Mouse (Mus musculus) cerebral cortex, adult 2 months (tissue): ENCODE data around the gene Ghrl.

Source experiments
- WGBS: fragments of 180-500 bp; shearing (Covaris S2); methylation state at CpG from one replicate; pipeline ENCODE4 v1.1.7; 2018; 5-methylcytosine and 5-hydroxymethylcytosine counted together

The Ghrl gene

DNA sequence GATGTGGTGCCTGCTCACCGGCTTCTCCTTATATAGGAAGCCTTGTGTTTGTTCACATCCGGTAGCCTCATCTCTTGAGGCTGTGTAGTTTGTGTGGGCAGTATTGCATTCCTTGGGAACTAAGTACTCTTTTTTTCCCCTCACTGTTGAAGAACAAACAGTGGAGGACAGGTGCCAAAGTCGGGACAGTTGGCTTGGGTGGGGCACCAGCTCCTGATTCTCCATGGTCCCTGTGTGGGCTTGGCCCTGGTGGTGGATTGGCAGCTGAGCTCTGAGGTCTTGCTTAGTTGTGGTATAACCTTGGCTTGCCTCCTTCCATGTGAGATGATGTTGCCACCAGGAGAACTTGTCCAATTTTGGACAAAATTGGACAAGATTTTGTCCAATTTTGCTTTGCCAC is at the start of gene Ghrl:
TSS of gene Ghrl (minus strand) at position 3 of the 400 bp plus-strand sequence.
- WGBS: 76% methylated on average over 3 of the region's 3 CpGs

GRCm38 (mm10) chr6:113768804-113769203 is 49.1 kb upstream of the Ghrl start:
- WGBS: 35% methylated on average over 11 of the region's 11 CpGs

DNA sequence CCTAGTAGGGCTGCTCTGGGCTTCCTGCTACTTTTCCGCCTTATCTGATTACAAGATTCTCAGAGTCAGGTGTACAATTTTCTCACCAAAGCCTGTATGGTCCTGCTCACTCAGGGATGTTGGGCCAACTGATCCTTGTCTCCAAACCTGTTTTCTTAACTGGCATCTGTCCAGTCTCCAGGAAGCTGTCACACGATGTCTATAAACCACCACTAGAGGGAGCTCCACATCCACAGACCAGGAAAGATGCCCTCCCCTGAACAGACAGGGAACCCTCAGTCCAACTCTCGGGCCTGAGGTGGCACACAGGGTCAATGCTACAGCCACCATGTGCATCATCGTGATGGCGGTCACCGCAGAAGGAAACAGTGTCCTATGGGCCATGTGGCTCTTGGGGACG is 42.0 kb upstream of the Ghrl start:
- 26% methylated on average over 7 of the region's 7 CpGs for WGBS

GRCm38 (mm10) chr6:113749119-113749685 is 29.5 kb upstream of the Ghrl start:
- WGBS: 57% methylated on average over 17 of the region's 17 CpGs

DNA sequence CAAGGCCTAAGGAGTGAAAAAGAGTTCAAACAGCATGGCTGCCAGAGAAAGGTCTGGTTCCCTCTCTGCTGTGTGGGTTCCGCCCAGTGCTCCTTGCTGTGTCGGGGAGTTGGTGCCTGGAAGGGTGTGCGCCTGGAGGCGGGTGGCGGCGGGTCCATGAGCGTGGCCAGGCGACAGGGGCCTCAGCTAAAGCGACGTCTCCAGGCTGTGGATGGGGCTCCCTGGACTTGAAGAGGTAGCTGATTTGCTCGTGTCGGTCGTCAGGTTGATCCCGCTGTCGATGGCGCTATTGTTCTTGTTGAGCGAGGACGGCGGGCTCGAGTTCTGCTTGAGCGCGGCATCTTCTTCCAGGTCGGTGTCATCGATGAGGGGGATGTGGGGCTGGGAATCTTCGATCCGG is 28.7 kb upstream of the Ghrl start:
- 37% methylated on average over 26 of the region's 26 CpGs for WGBS

DNA sequence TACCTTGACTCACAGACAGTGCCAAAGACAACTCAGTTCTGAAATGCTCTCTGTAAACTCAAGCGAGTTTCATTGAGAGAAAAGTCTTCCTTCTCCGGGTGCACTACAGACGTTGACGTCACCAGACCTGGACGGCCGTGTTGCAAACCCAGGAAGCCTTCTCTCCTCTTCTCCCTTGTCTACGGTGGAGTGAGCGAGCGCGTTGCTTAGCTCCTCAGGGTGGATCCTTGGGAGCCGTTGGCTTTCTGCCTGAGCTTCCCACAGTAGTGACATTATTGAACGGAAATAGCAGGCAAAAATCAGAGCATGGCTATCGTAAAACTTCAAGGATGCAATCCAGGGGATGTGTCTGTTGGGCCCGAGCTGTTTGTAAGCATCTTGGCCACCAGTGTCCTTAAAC is 27.6 kb upstream of the Ghrl start:
- WGBS: 44% methylated on average over 14 of the region's 14 CpGs

DNA sequence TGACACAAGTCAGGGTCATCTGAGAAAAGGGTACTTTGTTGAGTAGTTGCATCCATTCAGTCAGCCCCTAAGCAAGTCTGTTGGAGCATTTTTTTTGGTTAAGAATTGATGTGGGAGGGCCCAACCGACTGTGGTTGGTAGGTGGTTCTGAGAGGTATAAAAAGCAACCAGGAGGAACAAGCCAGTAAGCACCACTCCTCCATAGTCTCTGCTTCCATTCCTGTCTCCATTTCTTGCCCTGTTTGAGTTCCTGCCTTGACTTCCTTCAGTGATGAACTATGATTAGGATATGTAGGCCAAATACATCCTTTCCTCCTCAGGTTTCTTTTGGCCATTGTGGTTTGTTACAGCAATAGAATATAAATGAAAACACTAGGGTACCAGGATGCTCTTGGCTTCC is 23.4 kb upstream of the Ghrl start:
- 22% methylated on average over 1 of the region's 1 CpGs for WGBS

GRCm38 (mm10) chr6:113742321-113742720 is 22.6 kb upstream of the Ghrl start:
- WGBS: 51% methylated on average over 1 of the region's 1 CpGs

DNA sequence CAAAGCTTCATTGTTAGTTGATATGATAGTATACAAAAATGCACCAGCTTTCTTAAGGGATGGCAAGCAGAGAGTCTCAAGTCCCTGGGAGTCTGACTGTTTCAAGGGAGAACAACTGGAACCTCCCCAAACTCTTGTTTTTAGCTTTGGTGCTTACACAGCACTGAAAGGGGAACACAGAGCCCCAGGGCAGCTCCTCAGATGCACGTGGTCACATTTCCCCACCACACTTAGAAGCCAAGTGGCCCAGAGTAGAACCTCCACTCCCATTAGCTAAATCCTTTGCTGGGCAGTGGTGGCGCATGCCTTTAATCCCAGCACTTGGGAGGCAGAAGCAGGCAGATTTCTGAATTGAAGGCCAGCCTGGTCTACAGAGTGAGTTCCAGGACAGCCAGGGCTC is 21.7 kb upstream of the Ghrl start:
- WGBS: 60% methylated on average over 2 of the region's 2 CpGs

DNA sequence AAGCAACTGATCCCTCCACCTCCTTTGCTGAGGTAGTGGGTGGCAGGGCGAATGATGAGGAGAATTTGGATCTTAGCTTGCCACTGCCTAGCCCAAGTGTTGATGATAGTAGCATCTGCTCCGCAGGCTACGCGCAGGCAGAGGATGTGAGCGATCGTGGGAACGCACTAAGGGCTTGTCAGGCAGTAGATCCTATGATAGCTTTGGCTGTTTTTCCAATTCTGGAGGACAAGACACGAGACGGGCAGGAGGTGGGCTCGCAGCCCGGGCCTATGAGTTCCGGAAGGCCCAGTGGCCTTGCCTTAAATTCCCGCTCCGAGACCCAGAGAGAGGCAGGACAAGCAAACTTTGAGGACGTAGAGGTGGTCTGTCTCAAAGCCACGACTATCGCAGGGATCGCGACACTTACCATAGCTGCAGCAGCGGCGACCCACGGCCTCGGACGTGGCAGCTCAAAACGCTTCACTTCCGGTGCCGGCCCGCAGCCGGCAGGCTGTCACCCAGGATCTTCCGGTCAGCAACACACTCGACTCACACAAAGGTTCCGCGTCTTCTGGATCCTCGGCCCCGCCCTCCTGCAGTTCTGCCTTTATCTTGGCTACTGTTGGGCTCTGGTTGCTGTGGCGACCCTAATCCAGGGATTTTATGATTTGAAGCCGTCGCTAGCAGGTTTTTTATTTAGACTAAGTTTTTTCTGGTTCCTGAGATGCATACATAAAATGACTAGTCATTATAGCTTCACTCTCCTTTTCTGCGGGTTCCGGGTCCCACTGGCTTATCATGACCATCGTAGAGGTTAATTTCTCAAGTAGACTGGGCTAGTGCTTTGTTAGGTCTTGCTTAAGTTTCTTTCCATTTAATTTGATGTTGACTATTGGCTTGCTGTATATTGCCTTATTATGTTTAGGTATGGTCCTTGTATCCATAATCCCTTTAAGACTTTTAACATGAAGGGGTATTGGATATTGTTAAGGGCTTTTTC is 20.8 kb upstream of the Ghrl start, which contains the start of gene Sec13:
TSS of gene Sec13 (minus strand) at position 508 of the 982 bp plus-strand sequence.
- 4% methylated on average over 41 of the region's 41 CpGs for WGBS

- WGBS: 91% methylated on average over 9 of the region's 9 CpGs
These were observed 17.8 kb upstream of the Ghrl start for GRCm38 (mm10) chr6:113737318-113738046.

GRCm38 (mm10) chr6:113731296-113731695 is 11.6 kb upstream of the Ghrl start:
- 86% methylated on average over 3 of the region's 3 CpGs for WGBS

DNA sequence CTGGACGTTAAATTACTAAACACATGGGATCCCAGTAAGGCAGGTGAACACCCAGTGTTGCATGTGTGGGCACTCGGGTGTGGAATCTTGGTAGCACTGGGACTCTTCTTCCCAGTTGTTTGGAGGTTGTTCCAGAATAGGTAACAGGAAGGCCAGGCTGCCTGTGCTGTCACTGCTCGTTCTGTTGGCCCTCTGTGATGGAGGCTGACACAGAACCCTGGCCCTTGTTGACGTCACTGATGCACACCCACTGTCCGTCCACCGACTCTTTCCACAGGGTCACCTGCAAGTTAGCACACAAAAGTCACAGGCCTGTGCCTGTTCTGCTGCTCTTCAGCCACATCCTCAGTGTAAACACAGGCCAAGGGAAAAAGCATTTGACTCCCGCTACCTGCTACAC is 8.5 kb upstream of the Ghrl start:
- WGBS: 77% methylated on average over 7 of the region's 7 CpGs

DNA sequence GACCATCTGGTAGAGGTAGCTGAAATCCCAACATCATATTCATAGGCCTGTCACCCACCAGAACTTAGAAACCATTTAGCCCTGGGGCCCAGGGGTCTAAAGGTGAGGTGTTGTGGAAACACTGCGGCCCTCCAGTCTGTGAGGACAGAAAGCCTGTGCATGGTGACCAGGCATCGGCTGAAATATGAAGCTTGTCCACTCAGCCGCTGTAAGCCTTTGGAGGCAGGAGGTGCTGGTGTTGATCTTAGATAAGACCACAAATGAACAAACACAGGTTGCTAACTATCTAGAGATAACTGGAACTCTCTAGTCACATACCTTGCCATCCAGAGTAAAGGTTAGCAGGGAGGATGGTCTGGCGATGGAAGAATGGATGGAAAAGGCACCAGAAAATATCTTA is 1.4 kb upstream of the Ghrl start:
- 94% methylated on average over 4 of the region's 4 CpGs for WGBS

DNA sequence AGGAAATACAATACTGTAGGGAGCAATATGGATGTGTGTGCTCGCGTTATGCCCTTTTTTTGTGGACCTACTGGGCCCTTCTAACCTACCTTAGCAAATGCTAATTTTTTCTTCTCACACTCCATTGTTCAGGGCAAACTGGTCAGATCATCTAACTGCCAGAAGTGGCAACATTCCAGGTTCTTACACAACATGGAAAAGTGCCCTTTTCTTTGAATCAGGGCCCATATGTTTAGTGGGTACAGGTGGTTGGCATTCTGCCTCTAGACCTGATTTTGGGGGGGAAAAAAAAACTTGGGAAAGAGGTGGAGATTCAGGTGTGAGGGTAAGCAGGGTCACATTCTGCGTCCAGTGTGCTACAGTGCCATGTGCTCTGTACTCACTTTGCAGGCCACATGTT is 2.1 kb downstream of the Ghrl start:
- WGBS: 70% methylated on average over 3 of the region's 3 CpGs

GRCm38 (mm10) chr6:113714797-113715196 is 4.9 kb downstream of the Ghrl start:
- 85% methylated on average over 1 of the region's 1 CpGs for WGBS

DNA sequence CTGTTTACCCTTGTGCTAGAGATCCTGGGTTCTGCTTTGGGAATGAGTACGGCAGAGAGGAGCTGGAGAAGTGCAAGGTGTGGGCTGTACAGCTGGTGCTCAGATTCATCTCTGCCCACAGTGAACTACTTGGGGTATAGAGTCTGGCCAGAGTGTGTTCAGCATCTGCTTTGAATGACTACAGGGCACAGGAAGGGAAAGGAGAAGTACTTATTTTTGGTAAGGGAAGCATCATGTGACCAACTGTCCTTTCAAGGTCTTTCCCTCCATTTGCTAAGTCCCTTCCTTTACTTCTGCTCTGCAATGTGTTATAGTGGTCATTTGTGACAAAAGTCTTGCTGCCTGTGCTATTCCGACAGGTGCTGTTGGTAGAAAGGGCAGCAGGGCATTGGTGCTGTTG is 5.4 kb downstream of the Ghrl start:
- 61% methylated on average over 2 of the region's 2 CpGs for WGBS

- 77% methylated on average over 5 of the region's 5 CpGs for WGBS
These were observed 6.3 kb downstream of the Ghrl start for GRCm38 (mm10) chr6:113713389-113713788.

DNA sequence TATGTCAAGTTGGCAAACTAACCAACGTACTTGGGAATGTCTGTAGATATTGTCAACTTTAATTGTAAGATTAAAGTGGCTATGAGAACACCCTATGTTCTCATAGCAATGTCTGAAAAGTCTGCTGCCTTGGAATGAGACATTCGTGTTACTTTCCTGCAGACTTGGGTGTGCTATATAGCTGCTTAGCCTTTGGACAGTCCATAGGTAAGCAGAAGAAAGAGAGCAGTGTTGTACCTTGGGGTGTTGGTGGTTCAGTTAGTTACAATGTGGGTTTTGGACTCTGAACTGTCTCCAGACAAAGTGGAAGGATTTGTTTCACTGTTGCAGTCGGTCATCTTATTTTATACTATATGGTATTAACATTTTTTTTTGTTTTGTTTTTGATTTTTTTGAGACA is 7.0 kb downstream of the Ghrl start:
- 89% methylated on average over 3 of the region's 3 CpGs for WGBS

- WGBS: 1% methylated on average over 81 of the region's 113 CpGs
These were observed 22.2 kb downstream of the Ghrl start for GRCm38 (mm10) chr6:113697222-113698205.

- WGBS: under 1% methylated on average over 58 of the region's 58 CpGs
These were observed 23.0 kb downstream of the Ghrl start, which contains the start of gene Tatdn2 for GRCm38 (mm10) chr6:113696582-113697221. Gene Tatdn2, plus strand, starts transcription at chr6:113697050.
